Mouse (Mus musculus) liver, adult 2 months (tissue): ENCODE data around the gene Dpp6.

Source experiments
- CTCF ChIP-seq: fragments of 200-500 bp; IDR thresholded peaks from 2 replicates; pipeline ENCODE4 v1.5.1; 2011; ENCODE audit warnings: low read depth, low read length, control low read depth
- POLR2A ChIP-seq: fragments of 200-500 bp; IDR thresholded peaks from 2 replicates; pipeline ENCODE4 v1.6.1; 2011; ENCODE audit warnings: low read length, control low read depth; ENCODE audit not compliant: insufficient read depth; ENCODE audit errors: extremely low read depth

DNA sequence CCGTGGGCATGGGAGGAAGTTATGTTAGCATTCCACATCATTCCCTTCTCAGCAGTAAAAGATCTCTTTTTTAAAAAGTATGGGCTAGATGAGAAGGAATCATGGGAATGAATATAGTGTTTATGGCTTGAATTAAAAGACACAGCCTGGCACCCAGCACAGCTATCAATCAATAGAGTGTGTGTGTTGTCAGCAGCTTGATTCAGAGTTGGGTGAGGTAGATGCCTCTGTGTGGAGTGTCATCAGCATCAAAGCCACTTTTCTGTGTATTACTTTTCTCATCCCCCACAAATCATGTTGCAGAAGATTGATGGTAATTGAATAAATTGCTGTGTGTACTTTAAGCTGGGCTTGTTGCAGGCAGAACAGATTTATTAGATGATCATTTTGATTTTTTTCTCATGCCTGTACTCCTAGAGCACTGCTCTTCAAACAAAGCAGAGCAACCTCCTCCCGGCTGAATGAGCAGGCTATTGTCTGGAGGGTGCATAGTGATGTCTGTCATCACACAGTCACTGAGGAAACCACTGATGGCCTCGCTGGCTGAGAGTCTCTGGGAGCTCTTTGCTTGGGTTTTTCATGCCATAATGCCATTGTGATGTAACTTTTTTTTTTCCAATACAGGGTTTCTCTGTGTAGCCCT, 201.4 kb downstream of the Dpp6 start:
- TF ChIP-seq CTCF (no peak), POLR2A (no peak)
